Mouse (Mus musculus): ENCODE measurements around the gene Smtnl1. TPM values are rescaled to one million over a fixed set of nuclear protein-coding genes. Genes with fewer than 3 reads are reported as not detected.
"Not testable (repeated sequence)": the region's sequence is repeated elsewhere in the genome, so short reads cannot be mapped to it uniquely, and the experiment has no call there.

The Smtnl1 gene
- total RNA-seq, 2 experiments from 2014 or later: not detected

DNA sequence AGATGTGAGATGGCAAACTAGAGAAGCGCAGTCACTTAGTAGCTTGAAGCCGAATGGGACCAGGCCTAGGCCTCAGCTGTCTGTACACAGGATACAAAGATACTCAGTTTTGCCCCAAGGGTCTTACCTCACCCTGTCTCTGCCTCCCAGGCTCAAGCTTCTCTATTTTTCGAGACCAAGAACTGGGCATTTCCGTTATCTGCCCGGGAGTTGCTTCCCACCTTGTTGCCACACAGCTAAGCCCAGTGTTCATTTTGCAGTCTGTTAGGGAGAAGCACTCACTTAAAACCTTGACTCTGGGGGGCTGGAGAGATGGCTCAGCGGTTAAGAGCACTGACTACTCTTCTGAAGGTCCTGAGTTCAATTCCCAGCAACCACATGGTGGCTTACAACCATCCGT, 18.5 kb downstream of the Smtnl1 start:
- DNase-seq (ENCODE audit: extremely low spot score in 1 of 2, low spot score in 2 of 2): no peak
- intact Hi-C loops (cut with DNase I): loop anchor here (10.0 kb wide), 1 partner anchor 349 kb away; no protein-coding TSS in a partner anchor

GRCm38 (mm10) chr2:84801223-84801622, 21.2 kb downstream of the Smtnl1 start:
- DNase-seq (ENCODE audit: extremely low spot score in 1 of 2, low spot score in 2 of 2): not testable (repeated sequence)
- intact Hi-C loops (cut with DNase I): loop anchor here (10.0 kb wide), 1 partner anchor 346 kb away; no protein-coding TSS in a partner anchor

DNA sequence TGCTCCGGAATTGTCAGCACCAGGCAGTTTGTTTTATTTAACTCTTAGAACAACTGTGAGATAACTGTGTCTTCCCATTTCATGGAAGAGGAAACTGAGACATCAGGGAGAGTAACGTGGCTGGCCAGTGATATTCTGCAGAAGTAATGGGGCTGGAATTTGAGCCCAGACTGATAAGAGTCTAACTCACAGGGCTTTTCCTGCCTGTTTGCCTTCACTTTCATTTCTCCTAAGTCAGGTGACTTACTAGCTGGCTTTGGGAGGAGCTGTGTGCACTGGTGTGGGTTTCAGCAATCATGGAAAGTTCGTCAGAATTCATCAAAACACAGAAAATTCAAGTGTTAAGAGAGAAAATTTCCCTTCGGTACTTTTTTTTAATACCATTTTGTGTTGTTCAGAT, 22.1 kb downstream of the Smtnl1 start:
- intact Hi-C loops (cut with DNase I): loop anchor here (10.0 kb wide), 1 partner anchor 346 kb away; no protein-coding TSS in a partner anchor

DNA sequence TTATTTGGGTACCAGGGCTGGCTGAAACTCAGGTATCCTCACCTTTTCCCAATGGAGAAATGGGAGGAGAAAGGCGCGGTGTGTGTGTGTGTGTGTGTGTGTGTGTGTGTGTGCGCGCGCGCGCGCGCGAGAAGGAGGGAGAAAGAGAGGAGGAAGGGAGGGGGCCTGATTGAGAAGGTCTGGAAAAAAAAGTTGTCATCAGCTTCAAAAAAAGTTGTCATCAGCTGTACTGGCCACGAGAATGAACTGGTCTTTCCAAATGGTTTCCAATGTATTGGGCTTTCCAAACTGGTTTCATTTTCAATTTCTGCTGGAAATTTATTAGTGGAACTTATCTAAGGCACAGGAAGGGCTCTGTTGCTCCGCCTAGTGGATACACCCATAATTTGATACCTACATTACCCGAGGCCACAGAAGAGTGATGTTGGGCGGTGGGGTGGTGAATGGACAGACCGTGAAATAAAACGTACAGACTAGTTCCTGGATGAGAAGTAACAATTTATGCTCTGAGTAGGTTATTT, 23.4 kb downstream of the Smtnl1 start:
- intact Hi-C loops (cut with DNase I): loop anchor here (5.0 kb wide), 1 partner anchor 57 kb away; the partner anchor contains the start of gene Gm19426
- peak; percentile 49 to 56 for DNase-seq (ENCODE audit: extremely low spot score in 1 of 2, low spot score in 2 of 2)

More for the DNA sequence above, 22.1 kb downstream of the Smtnl1 start:
- no peak for DNase-seq (ENCODE audit: extremely low spot score in 1 of 2, low spot score in 2 of 2)

DNA sequence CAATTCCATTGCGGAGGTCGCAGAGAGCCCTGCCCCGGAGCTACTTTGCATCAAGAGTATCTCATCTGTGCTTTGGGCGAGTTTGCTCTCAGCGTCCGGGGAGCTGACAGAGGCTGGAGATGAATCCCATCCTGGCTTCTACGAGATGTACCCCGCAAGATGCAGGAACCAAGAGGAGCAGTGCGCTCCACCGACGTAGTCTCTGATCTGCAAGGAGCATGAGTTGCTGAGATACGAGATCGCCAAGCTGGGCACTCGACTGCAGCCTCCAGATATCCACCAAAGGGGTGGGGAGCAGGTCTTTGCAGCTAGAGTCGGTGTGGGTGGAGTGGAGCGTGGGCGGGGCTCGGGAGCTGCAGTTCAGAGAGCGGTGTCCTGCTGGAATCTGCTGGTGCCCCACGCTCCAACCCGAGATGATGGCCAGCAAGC, 23.9 kb downstream of the Smtnl1 start, which contains the start of gene Ube2l6:
Gene Ube2l6, plus strand, starts transcription at position 336 of the 429 bp plus-strand sequence.
- intact Hi-C loops (cut with DNase I): loop anchor here (5.0 kb wide), 1 partner anchor 56 kb away; the partner anchor contains the start of gene Gm19426
- peak in 1 of 2 experiments; percentile 84 for DNase-seq (ENCODE audit: extremely low spot score in 1 of 2, low spot score in 2 of 2)

- DNase-seq (ENCODE audit: extremely low spot score in 1 of 2, low spot score in 2 of 2): peak; percentile 79 to 80
Measured at GRCm38 (mm10) chr2:84797833-84798492, 24.5 kb downstream of the Smtnl1 start.

GRCm38 (mm10) chr2:84793871-84794270, 28.6 kb downstream of the Smtnl1 start:
- DNase-seq (ENCODE audit: extremely low spot score in 1 of 2, low spot score in 2 of 2): no peak
- intact Hi-C loops (cut with DNase I): no loop called here

More at GRCm38 (mm10) chr2:84797833-84798492, 24.5 kb downstream of the Smtnl1 start:
- intact Hi-C loops (cut with DNase I): loop anchor here (5.0 kb wide), 1 partner anchor 56 kb away; the partner anchor contains the start of gene Gm19426

- intact Hi-C loops (cut with DNase I): no loop called here
- DNase-seq (ENCODE audit: extremely low spot score in 1 of 2, low spot score in 2 of 2): no peak
Measured at GRCm38 (mm10) chr2:84793154-84793553, 29.3 kb downstream of the Smtnl1 start.

- intact Hi-C loops (cut with DNase I): no loop called here
- DNase-seq (ENCODE audit: extremely low spot score in 1 of 2, low spot score in 2 of 2): no peak
Measured at GRCm38 (mm10) chr2:84792516-84792915, 29.9 kb downstream of the Smtnl1 start.

- intact Hi-C loops (cut with DNase I): no loop called here
- no peak for DNase-seq (ENCODE audit: extremely low spot score in 1 of 2, low spot score in 2 of 2)
Measured at GRCm38 (mm10) chr2:84790418-84790817, 32.0 kb downstream of the Smtnl1 start.

DNA sequence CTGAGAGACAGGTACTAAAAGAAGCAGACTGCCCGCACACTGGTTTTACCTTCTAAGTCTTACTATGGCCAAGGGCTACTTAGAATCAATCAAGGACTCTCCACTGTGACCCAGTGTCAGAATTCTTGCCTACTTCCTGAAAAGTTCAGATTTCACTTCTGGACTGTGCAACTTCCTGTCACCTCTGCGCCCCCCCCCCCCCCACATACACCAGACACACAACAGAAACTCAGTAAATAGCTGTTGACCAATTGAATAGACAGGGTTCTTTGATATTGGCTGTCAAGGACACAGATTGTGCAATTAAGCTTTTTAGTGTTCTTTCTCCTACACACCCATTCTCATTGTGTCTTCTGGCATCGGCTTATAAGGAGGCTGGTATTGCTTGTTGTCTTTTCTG, 34.1 kb downstream of the Smtnl1 start:
- no peak for DNase-seq (ENCODE audit: extremely low spot score in 1 of 2, low spot score in 2 of 2)
- intact Hi-C loops (cut with DNase I): no loop called here

GRCm38 (mm10) chr2:84783840-84784566, 38.4 kb downstream of the Smtnl1 start:
- DNase-seq (ENCODE audit: extremely low spot score in 1 of 2, low spot score in 2 of 2): no peak
- intact Hi-C loops (cut with DNase I): loop anchor here (5.0 kb wide), 1 partner anchor 37 kb away; no protein-coding TSS in a partner anchor

DNA sequence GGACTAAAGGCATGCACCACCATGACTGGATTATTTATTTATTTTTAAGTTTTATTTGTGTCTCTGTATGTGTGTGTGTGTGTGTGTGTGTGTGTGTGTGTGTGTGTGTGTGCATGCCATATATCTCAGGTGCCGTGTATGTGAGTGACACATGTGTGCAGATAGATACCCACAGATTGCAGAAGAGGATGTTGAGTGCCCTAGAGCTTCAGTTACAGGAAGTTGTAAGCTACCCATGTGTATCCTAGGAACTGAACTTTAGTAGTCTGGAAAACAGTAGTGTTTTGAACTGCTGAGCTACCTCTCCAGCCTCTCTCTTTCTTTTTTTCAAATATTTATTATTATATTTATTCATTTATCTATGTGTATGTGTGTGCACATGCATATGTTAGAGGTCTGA, 39.1 kb downstream of the Smtnl1 start:
- DNase-seq (ENCODE audit: extremely low spot score in 1 of 2, low spot score in 2 of 2): no peak
- intact Hi-C loops (cut with DNase I): loop anchor here (5.0 kb wide), 1 partner anchor 36 kb away; no protein-coding TSS in a partner anchor

- no peak for DNase-seq (ENCODE audit: extremely low spot score in 1 of 2, low spot score in 2 of 2)
- intact Hi-C loops (cut with DNase I): no loop called here
Measured at GRCm38 (mm10) chr2:84779210-84779609, 43.2 kb downstream of the Smtnl1 start.

DNA sequence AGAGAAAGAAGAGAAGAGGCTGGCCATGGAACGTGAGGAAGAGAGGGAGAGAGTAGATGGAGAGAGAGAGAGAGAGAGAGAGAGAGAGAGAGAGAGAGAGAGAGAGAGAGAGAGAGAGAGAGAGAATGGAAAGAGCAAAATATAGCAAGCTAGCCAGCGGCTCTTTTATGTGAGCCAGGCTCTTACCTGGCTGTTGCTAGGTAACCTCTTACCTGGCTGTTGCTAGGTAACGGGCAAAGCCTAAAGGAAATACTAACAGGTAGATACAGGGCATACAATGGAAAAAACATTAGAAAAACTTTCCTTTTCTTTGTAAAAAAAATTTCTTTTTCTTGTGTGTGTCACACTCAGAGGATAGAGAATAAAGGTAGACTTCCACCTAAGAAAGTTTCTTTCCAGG, 44.7 kb downstream of the Smtnl1 start:
- intact Hi-C loops (cut with DNase I): no loop called here
- DNase-seq (ENCODE audit: extremely low spot score in 1 of 2, low spot score in 2 of 2): no peak

- intact Hi-C loops (cut with DNase I): no loop called here
- DNase-seq (ENCODE audit: extremely low spot score in 1 of 2, low spot score in 2 of 2): peak in 1 of 2 experiments; percentile 29
Measured at GRCm38 (mm10) chr2:84775665-84776064, 46.8 kb downstream of the Smtnl1 start.

DNA sequence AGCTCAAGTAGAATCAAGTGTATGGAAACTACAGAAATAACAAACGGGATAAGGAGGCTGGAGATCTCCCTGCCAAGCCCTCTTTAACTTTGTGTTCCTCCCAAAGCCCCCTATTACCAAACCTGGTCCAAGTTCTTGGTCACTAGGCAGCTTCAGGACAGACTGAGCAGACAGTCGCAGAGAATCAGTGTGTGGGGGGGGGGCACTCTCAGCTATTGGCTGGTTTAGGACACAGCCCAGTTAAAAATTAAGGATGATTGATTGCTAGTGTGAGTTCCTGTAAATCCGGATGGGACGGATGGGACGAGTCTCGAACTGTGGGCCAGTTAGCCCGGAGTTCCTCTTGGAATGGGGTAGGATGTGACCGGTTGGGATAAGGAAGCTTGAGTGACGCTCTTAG, 47.2 kb downstream of the Smtnl1 start, which contains the start of gene Serping1:
Gene Serping1, minus strand, starts transcription at position 204 of the 400 bp plus-strand sequence.
- intact Hi-C loops (cut with DNase I): no loop called here
- DNase-seq (ENCODE audit: extremely low spot score in 1 of 2, low spot score in 2 of 2): no peak

- intact Hi-C loops (cut with DNase I): no loop called here
- peak in 1 of 2 experiments; percentile 81 for DNase-seq (ENCODE audit: extremely low spot score in 1 of 2, low spot score in 2 of 2)
Measured at GRCm38 (mm10) chr2:84774751-84775150, 47.7 kb downstream of the Smtnl1 start.

DNA sequence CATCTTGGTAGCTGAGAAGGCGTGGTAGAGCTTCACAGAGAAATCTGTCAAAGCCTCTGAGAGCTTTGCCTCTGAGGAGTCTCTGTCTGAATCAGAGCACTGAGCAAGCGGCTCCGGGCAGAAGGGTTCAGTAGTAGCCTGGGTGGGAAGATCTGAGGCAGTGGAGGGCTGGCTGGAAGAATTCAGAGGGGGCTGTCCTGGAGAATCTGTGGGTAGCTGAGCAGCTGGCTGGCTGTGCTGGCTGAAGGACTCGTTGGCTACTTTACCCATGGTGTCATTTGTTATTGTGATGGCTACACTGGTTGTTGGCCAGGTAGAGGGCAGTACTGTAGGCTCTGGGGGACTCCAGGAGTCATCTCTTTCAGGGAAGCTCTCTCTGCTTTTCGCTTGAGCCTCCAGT, 49.3 kb downstream of the Smtnl1 start:
- intact Hi-C loops (cut with DNase I): no loop called here
- DNase-seq (ENCODE audit: extremely low spot score in 1 of 2, low spot score in 2 of 2): no peak

Data from left cerebral cortex, postnatal 10 days (tissue).